Mouse (Mus musculus) neural tube, embryonic 12.5 days (tissue): ENCODE measurements around the gene Ube4a. TPM values are rescaled to one million over a fixed set of nuclear protein-coding genes. Genes with fewer than 3 reads are reported as not detected.

Source experiments
- ATAC-seq: fragments of 200-750 bp; cut with Nextera tagmentation; 2 replicates; pipeline ENCODE4 v1.8.0; 2017; ENCODE audit warnings: low read depth, mild to moderate bottlenecking, moderate TSS enrichment, moderate library complexity; ENCODE audit not compliant: low FRiP score
- H3K27ac ChIP-seq: fragments of 300-500 bp; sonication (generic); 2 replicates; pipeline ENCODE4 v1.5.1; 2016
- H3K27me3 ChIP-seq: fragments of 300-500 bp; sonication (generic); replicated peaks from 2 replicates; pipeline ENCODE4 v1.6.1; 2016; ENCODE audit warnings: mild to moderate bottlenecking
- H3K36me3 ChIP-seq: fragments of 300-500 bp; sonication (generic); 2 replicates; pipeline ENCODE4 v1.6.1; 2016; ENCODE audit warnings: mild to moderate bottlenecking
- H3K4me1 ChIP-seq: fragments of 300-500 bp; sonication (generic); 2 replicates; pipeline ENCODE4 v1.6.1; 2016
- H3K4me2 ChIP-seq: fragments of 300-500 bp; sonication (generic); replicated peaks from 2 replicates; pipeline ENCODE4 v1.6.1; 2016; ENCODE audit warnings: mild to moderate bottlenecking
- H3K4me3 ChIP-seq: fragments of 300-500 bp; sonication (generic); 2 replicates; pipeline ENCODE4 v1.5.1; 2016
- H3K9ac ChIP-seq: fragments of 300-500 bp; sonication (generic); 2 replicates; pipeline ENCODE4 v1.6.1; 2016; ENCODE audit warnings: mild to moderate bottlenecking
- H3K9me3 ChIP-seq: fragments of 300-500 bp; sonication (generic); 2 replicates; pipeline ENCODE4 v1.6.1; 2016; ENCODE audit warnings: mild to moderate bottlenecking
- WGBS: fragments of 180-500 bp; shearing (Covaris S2); methylation state at CpG from one replicate; pipeline ENCODE4 v1.1.7; 2016; 5-methylcytosine and 5-hydroxymethylcytosine counted together
- polyA plus RNA-seq: library from polyadenylated mRNA; unstranded; fragments of >200 nt; fragmentation: Nextera tagmentation; extraction: Ambion mirVana; gene quantifications from 2 replicates; pipeline ENCODE4 v1.2.1, GENCODE M21; 2016

The Ube4a gene
- polyA plus RNA-seq: 34.0 and 34.3 TPM in 2 replicates

GRCm38 (mm10) chr9:44965126-44965832, at the start of gene Ube4a:
Gene Ube4a (minus strand): TSS chr9:44965600.
- Histone ChIP-seq H3K27me3 (0 out of 2 replicates have a peak, but pooled peaks cover under 1% of the 10 kb centered on the region), H3K4me3 (peak within 1 kb of the TSS; percentile 76), H3K9ac (peak within 1 kb of the TSS; percentile 72), H3K27ac (no peak within 1 kb of the TSS), H3K36me3 (peaks cover 16% of the 10 kb centered on the region), H3K4me1 (peaks cover 14% of the 10 kb centered on the region), H3K4me2 (peak within 1 kb of the TSS; percentile 70), H3K9me3 (no peaks in the 10 kb centered on the region)
- under 1% methylated on average over 39 of the region's 39 CpGs for WGBS
- peak; percentile 97 for ATAC-seq

- Histone ChIP-seq H3K4me1 (no peaks in the 10 kb centered on the region), H3K4me3 (no peak overlapping the region)
Measured at GRCm38 (mm10) chr9:45014879-45015278, 49.5 kb upstream of the Ube4a start.

GRCm38 (mm10) chr9:45011291-45011690, 45.9 kb upstream of the Ube4a start:
- H3K36me3 ChIP-seq: no peaks in the 10 kb centered on the region
- H3K4me3 ChIP-seq: no peak overlapping the region
- no peaks in the 10 kb centered on the region for H3K4me1 ChIP-seq
- no peak overlapping the region for H3K9ac ChIP-seq
- H3K4me2 ChIP-seq: no peak overlapping the region
- no peak for ATAC-seq
- no peak overlapping the region for H3K27ac ChIP-seq
- 0 out of 2 replicates have a peak, but pooled peaks cover 6% of the 10 kb centered on the region for H3K9me3 ChIP-seq
- WGBS: 56% methylated on average over 6 of the region's 6 CpGs
- H3K27me3 ChIP-seq: no peaks in the 10 kb centered on the region

More at GRCm38 (mm10) chr9:45014879-45015278, 49.5 kb upstream of the Ube4a start:
- no peak overlapping the region for H3K9ac ChIP-seq
- 47% methylated on average over 2 of the region's 2 CpGs for WGBS
- no peak overlapping the region for H3K4me2 ChIP-seq
- H3K9me3 ChIP-seq: 0 out of 2 replicates have a peak, but pooled peaks cover 6% of the 10 kb centered on the region
- no peaks in the 10 kb centered on the region for H3K36me3 ChIP-seq
- no peak overlapping the region for H3K27ac ChIP-seq
- no peak for ATAC-seq
- H3K27me3 ChIP-seq: no peaks in the 10 kb centered on the region

DNA sequence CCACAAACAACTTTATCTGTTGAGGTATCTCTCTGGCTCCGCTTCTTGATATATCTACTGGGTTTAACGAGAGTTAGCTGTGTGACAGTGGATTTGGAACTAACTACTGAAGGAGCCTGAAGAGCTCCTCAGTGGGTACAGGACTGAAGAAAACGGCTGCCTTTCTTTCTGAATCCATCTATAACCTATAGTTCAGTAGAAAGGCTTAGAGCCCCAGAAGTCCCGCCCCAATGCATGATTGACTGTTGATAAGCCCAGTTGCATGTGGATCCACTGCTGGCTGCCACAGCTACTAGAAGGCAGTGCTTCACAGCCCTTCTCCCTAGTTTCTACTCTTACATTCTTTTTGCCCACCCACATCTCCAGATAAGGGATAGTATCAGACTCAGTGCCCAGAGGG, 45.1 kb upstream of the Ube4a start:
- ATAC-seq: no peak
- H3K27ac ChIP-seq: no peak overlapping the region
- WGBS: 81% methylated on average over 4 of the region's 4 CpGs

DNA sequence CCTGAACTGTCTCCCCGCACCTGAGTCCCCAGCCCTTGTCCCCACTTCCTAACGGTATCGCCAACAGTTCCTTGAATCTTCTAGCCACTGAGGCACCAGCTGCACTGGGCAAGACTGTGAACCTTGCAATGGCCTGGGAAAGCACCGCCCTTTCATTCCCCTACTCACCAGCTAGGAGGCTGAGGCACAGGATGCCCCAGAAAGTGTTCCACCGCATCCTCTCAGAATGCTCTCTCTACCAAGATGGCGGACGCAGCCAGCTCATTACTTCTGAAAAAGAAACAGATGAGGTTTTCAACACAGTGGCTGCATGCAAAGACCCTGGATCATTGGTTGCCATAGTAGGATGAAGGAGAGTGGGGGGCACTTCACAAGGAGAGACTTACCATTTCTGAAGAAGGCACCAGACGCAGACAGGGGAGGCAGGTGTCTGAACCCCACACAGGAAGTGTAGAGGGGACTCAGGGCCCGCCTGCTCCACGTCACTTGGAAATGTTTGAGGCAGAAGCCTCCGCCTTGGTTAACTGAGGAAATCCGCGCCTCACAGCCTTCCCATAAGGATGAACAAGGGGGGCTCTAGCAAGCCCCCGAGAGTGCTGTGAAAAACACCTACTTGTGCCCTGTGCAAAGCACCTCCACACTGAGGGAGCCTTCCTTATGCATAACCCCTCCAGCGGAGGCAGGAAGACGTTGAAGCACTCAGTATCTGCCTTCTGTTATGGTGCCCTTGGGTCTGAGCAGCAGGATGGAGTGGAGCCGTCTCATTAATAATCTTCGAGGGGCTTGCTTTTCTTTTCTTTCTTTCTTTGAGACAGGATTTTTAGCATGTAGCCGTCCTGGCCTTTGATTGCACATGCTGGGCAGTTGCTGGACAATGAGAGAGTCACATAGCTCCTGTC, 44.0 kb upstream of the Ube4a start, which contains the start of gene Cd3e:
Gene Cd3e, minus strand, starts transcription at position 448 of the 899 bp plus-strand sequence.
- no peak within 1 kb of the TSS for H3K9ac ChIP-seq
- no peak for ATAC-seq
- no peaks in the 10 kb centered on the region for H3K36me3 ChIP-seq
- 85% methylated on average over 19 of the region's 19 CpGs for WGBS
- no peak within 1 kb of the TSS for H3K27ac ChIP-seq
- H3K4me3 ChIP-seq: no peak within 1 kb of the TSS
- no peaks in the 10 kb centered on the region for H3K4me1 ChIP-seq
- 0 out of 2 replicates have a peak, but pooled peaks cover under 1% of the 10 kb centered on the region for H3K9me3 ChIP-seq
- no peaks in the 10 kb centered on the region for H3K27me3 ChIP-seq
- H3K4me2 ChIP-seq: no peak within 1 kb of the TSS

More for the DNA sequence above, 45.1 kb upstream of the Ube4a start:
- Histone ChIP-seq H3K4me3 (no peak overlapping the region), H3K36me3 (no peaks in the 10 kb centered on the region), H3K9me3 (0 out of 2 replicates have a peak, but pooled peaks cover 6% of the 10 kb centered on the region), H3K9ac (no peak overlapping the region), H3K4me1 (no peaks in the 10 kb centered on the region), H3K27me3 (no peaks in the 10 kb centered on the region), H3K4me2 (no peak overlapping the region)

DNA sequence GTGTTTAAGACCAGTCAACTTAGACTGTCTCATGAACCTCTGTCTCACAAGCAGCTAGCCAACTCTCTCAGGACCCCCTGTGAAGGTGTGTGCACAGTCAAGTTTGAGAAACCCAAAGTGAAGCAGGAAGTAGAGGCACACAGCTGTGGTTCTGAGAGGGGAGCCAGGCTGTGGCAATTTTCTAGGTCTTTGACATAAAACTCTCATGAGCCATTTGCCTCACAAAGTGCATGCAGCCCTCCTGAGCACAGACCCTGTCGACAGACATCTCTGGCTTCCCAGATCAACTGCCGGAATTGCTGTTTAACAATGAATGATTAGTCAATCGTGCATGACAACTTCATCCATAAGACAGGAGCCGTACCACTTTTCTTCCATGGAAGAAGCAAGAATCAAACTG, 42.9 kb upstream of the Ube4a start:
- H3K9ac ChIP-seq: no peak overlapping the region
- H3K4me3 ChIP-seq: no peak overlapping the region
- WGBS: 80% methylated on average over 4 of the region's 4 CpGs
- H3K9me3 ChIP-seq: no peaks in the 10 kb centered on the region
- H3K27ac ChIP-seq: no peak overlapping the region
- no peak overlapping the region for H3K4me2 ChIP-seq
- H3K27me3 ChIP-seq: no peaks in the 10 kb centered on the region
- H3K36me3 ChIP-seq: no peaks in the 10 kb centered on the region
- no peaks in the 10 kb centered on the region for H3K4me1 ChIP-seq
- no peak for ATAC-seq

GRCm38 (mm10) chr9:45007404-45007803, 42.0 kb upstream of the Ube4a start:
- no peak for ATAC-seq
- 79% methylated on average over 12 of the region's 12 CpGs for WGBS
- H3K4me1 ChIP-seq: no peaks in the 10 kb centered on the region
- H3K4me3 ChIP-seq: no peak overlapping the region
- no peak overlapping the region for H3K4me2 ChIP-seq
- no peak overlapping the region for H3K27ac ChIP-seq
- no peak overlapping the region for H3K9ac ChIP-seq
- H3K27me3 ChIP-seq: no peaks in the 10 kb centered on the region
- H3K36me3 ChIP-seq: no peaks in the 10 kb centered on the region
- no peaks in the 10 kb centered on the region for H3K9me3 ChIP-seq

DNA sequence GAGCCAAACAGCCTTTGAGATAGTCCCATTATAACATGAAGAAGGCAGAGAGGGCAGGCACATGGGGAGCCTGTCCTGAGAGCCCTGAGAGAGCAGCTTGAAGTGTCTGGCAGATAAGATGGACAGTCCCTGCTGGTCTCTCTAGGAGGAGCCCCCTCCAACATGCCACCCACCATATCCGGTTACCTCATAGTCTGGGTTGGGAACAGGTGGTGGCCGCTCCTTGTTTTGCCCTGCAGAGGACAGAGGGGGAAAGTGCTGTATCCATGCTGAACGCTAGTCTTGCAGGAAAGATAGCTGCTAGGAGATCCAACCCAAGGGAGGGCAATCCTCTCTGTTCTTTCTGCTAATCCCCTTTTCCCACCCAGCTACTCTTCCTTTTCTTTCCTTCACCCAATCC, 34.8 kb upstream of the Ube4a start:
- 71% methylated on average over 3 of the region's 3 CpGs for WGBS
- H3K4me2 ChIP-seq: no peak overlapping the region
- H3K9ac ChIP-seq: no peak overlapping the region
- no peaks in the 10 kb centered on the region for H3K4me1 ChIP-seq
- no peaks in the 10 kb centered on the region for H3K27me3 ChIP-seq
- H3K36me3 ChIP-seq: no peaks in the 10 kb centered on the region
- no peak overlapping the region for H3K27ac ChIP-seq
- no peaks in the 10 kb centered on the region for H3K9me3 ChIP-seq
- ATAC-seq: no peak
- H3K4me3 ChIP-seq: no peak overlapping the region

DNA sequence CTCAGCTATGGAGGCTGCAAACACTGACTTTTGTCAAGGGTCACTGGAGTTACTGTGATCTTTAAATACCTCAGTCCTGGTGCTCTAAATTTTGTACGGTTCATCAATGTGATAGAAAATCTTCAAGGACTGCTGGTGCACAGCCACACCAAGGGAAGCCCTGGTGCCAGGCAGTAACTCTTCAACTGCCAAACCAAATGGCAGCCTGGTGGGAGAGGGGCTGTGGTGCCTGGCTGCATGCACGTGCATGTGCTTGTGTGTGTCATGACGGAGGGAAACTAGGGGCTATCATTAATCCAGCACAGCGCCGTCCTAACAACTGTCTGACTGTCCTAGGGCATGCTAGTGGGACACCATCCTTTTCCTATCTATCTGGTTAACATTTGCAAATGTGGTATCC, 34.4 kb upstream of the Ube4a start:
- H3K9me3 ChIP-seq: no peaks in the 10 kb centered on the region
- H3K4me1 ChIP-seq: no peaks in the 10 kb centered on the region
- no peak overlapping the region for H3K4me3 ChIP-seq
- ATAC-seq: no peak
- H3K4me2 ChIP-seq: no peak overlapping the region
- H3K27ac ChIP-seq: no peak overlapping the region
- H3K36me3 ChIP-seq: no peaks in the 10 kb centered on the region
- no peaks in the 10 kb centered on the region for H3K27me3 ChIP-seq
- H3K9ac ChIP-seq: no peak overlapping the region
- 77% methylated on average over 5 of the region's 5 CpGs for WGBS

- no peaks in the 10 kb centered on the region for H3K9me3 ChIP-seq
- H3K4me3 ChIP-seq: no peak overlapping the region
- no peak overlapping the region for H3K9ac ChIP-seq
- no peaks in the 10 kb centered on the region for H3K27me3 ChIP-seq
- H3K4me2 ChIP-seq: no peak overlapping the region
- WGBS: 66% methylated on average over 6 of the region's 6 CpGs
- H3K4me1 ChIP-seq: no peaks in the 10 kb centered on the region
- H3K36me3 ChIP-seq: no peaks in the 10 kb centered on the region
- H3K27ac ChIP-seq: no peak overlapping the region
- no peak for ATAC-seq
Measured at GRCm38 (mm10) chr9:44999171-44999570, 33.8 kb upstream of the Ube4a start.

DNA sequence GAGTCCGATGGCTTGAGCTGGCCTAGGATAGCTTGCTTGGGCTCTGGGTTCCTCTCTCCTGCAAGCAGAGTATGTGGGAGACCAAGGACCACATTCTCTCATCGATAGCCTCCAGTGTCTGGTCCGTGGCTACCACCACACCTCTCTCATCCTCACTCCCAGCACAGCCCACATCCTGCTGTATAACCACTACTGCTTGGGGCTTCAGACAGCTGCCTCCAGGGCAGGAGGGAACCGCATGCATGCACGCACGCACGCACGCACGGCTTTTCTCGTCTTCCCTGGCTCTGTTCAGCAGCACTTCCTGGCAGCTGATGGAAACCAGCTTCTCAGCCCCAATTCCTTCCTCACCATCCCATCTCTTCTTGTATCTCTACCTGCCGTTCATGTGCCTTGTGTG, 32.7 kb upstream of the Ube4a start:
- WGBS: 82% methylated on average over 11 of the region's 11 CpGs
- ATAC-seq: no peak

GRCm38 (mm10) chr9:44996590-44996989, 31.2 kb upstream of the Ube4a start:
- H3K27ac ChIP-seq: no peak overlapping the region

More for the DNA sequence above, 32.7 kb upstream of the Ube4a start:
- H3K9ac ChIP-seq: no peak overlapping the region
- no peak overlapping the region for H3K4me3 ChIP-seq
- no peak overlapping the region for H3K27ac ChIP-seq
- no peaks in the 10 kb centered on the region for H3K9me3 ChIP-seq
- no peaks in the 10 kb centered on the region for H3K4me1 ChIP-seq
- no peak overlapping the region for H3K4me2 ChIP-seq
- H3K27me3 ChIP-seq: no peaks in the 10 kb centered on the region
- no peaks in the 10 kb centered on the region for H3K36me3 ChIP-seq

More at GRCm38 (mm10) chr9:44996590-44996989, 31.2 kb upstream of the Ube4a start:
- Histone ChIP-seq H3K4me2 (no peak overlapping the region), H3K4me1 (no peaks in the 10 kb centered on the region), H3K4me3 (no peak overlapping the region), H3K9me3 (no peaks in the 10 kb centered on the region), H3K36me3 (no peaks in the 10 kb centered on the region), H3K27me3 (no peaks in the 10 kb centered on the region), H3K9ac (no peak overlapping the region)
- no peak for ATAC-seq
- 95% methylated on average over 7 of the region's 7 CpGs for WGBS
